ENCODE assay signal across 9 mouse cellular contexts in genomic region chr6:97416972-97417554, GRCm38 (mm10).
DNase-seq lines count a peak whose midpoint lies in the region; ATAC-seq lines count a peak whose summit lies in the region.
"Had no signal": no experiment of that assay in that cellular context is flagged by ENCODE, and none has a peak within 500 bp of the region (broad histone marks: within the 10 kb centered on the region; RNA-seq: fewer than 3 reads in every experiment).

No protein-coding gene starts in this region.

- intact Hi-C loops in heart, postnatal 14 days (cut with DNase I) = loop anchor here (1.0 to 10.0 kb wide), 4 partner anchors 109 to 198 kb away; partner anchors contain the start of gene Frmd4b

- 59% methylated on average over 13 of the region's 13 CpGs for WGBS in heart, embryonic 11.5 days (ENCODE audit: insufficient replicate concordance)
- 61% methylated on average over 13 of the region's 13 CpGs for WGBS in embryonic facial prominence, embryonic 11.5 days

- no peak for ATAC-seq in heart, embryonic 11.5 days (replicated peaks; ENCODE audit: insufficient number of reproducible peaks, low FRiP score, low TSS enrichment)
- 0 out of 2 replicates have a peak, but pooled peaks have one; percentile 31 for ATAC-seq in embryonic facial prominence, embryonic 11.5 days (replicated peaks; ENCODE audit: insufficient number of reproducible peaks, low FRiP score, low TSS enrichment, low read depth)

- H3K9me3 ChIP-seq in heart, embryonic 11.5 days (replicated peaks; ENCODE audit: control insufficient read depth, low read length) = no peaks in the 10 kb centered on the region
- no peaks in the 10 kb centered on the region for H3K9me3 ChIP-seq in embryonic facial prominence, embryonic 11.5 days (replicated peaks; ENCODE audit: control insufficient read depth, low read length)

- no peak overlapping the region for H3K9ac ChIP-seq in heart, embryonic 11.5 days (ENCODE audit: low read depth, low read length)
- no peak overlapping the region for H3K9ac ChIP-seq in embryonic facial prominence, embryonic 11.5 days (replicated peaks; ENCODE audit: low read length)

- H3K27ac ChIP-seq in heart, embryonic 11.5 days (ENCODE audit: low read depth, low read length) = no peak overlapping the region
- H3K27ac ChIP-seq in embryonic facial prominence, embryonic 11.5 days (replicated peaks; ENCODE audit: low read depth, low read length) = no peak overlapping the region

- H3K27me3 ChIP-seq in heart, embryonic 11.5 days (ENCODE audit: control insufficient read depth, insufficient read depth, low read length) = no peaks in the 10 kb centered on the region
- no peaks in the 10 kb centered on the region for H3K27me3 ChIP-seq in embryonic facial prominence, embryonic 11.5 days (ENCODE audit: control insufficient read depth, insufficient read depth, low read length)

- no peak overlapping the region for H3K4me3 ChIP-seq in heart, embryonic 11.5 days (ENCODE audit: low read depth, low read length)
- H3K4me3 ChIP-seq in embryonic facial prominence, embryonic 11.5 days (ENCODE audit: low read depth, low read length) = no peak overlapping the region

- H3K4me2 ChIP-seq in heart, embryonic 11.5 days = no peak overlapping the region
- H3K4me2 ChIP-seq in embryonic facial prominence, embryonic 11.5 days (ENCODE audit: low read depth, low read length) = no peak overlapping the region

- H3K36me3 ChIP-seq in heart, embryonic 11.5 days (ENCODE audit: control insufficient read depth, insufficient read depth, low read length) = no peaks in the 10 kb centered on the region
- H3K36me3 ChIP-seq in embryonic facial prominence, embryonic 11.5 days (replicated peaks; ENCODE audit: control insufficient read depth, insufficient read depth, low read depth, low read length) = no peaks in the 10 kb centered on the region
- H3K36me3 ChIP-seq: G1E had no signal

- DNase-seq in heart, adult 18-20 months = peak; percentile 72 to 87
- DNase-seq in adrenal gland, postnatal 14 days = peak; percentile 87
- DNase-seq in embryonic facial prominence, embryonic 11.5 days (ENCODE audit: low spot score) = peak; percentile 79
- peak; percentile 80 to 88 for DNase-seq in heart, postnatal 14 days
- peak; percentile 76 to 79 for DNase-seq in layer of hippocampus, postnatal 10 days (ENCODE audit: low spot score in 2 of 2)
- peak; percentile 80 to 83 for DNase-seq in lung, postnatal 4 days
- peak; percentile 23 to 64 for DNase-seq in spleen, postnatal 10 days (ENCODE audit: low spot score in 2 of 2)

- H3K4me1 ChIP-seq in heart, embryonic 11.5 days (ENCODE audit: control insufficient read depth, insufficient read depth, low read length) = no peaks in the 10 kb centered on the region; the same call in 1 of the 2 replicates
- no peaks in the 10 kb centered on the region for H3K4me1 ChIP-seq in embryonic facial prominence, embryonic 11.5 days (ENCODE audit: control insufficient read depth, insufficient read depth, low read length)
